Mouse (Mus musculus) embryonic stem cell, embryonic (primary cell): ENCODE results near the gene Ap3b1.

Experiments
- CTCF ChIA-PET, 4 experiments: fragments of 300-600 bp in 2 of 4; fragments of 350-600 bp in 2 of 4; sonication (Branson Sonifier 250); formaldehyde crosslinking; loops; one replicate each; lab custom pipeline; 2022; ENCODE audit warnings: inconsistent platforms in 2 of 4; lab: Charles Lee
- POLR2A ChIA-PET, 4 experiments: fragments of 300-600 bp in 2 of 4; fragments of 350-600 bp in 2 of 4; sonication (Branson Sonifier 250); formaldehyde crosslinking; loops; one replicate each; lab custom pipeline; 2022; ENCODE audit warnings: antibody characterized with exemption in 4 of 4, inconsistent platforms in 1 of 4; lab: Charles Lee

Ap3b1 gene

GRCm38 (mm10) chr13:94575607-94576398, 217.0 kb downstream of the Ap3b1 start:
- CTCF ChIA-PET = no interaction called here

GRCm38 (mm10) chr13:94576399-94577176, 217.8 kb downstream of the Ap3b1 start:
- POLR2A ChIA-PET = interaction anchor here in 2 of 4 experiments (0.7 to 1.0 kb wide), 2 partner anchors 15 to 402 kb away, joined by 3 read pairs; no protein-coding TSS in a partner anchor
- CTCF ChIA-PET = interaction anchor here in 2 of 4 experiments (0.6 to 1.2 kb wide), 3 partner anchors 16 to 367 kb away, joined by 4 to 7 read pairs (median 4); no protein-coding TSS in a partner anchor

More at GRCm38 (mm10) chr13:94575607-94576398, 217.0 kb downstream of the Ap3b1 start:
- POLR2A ChIA-PET = interaction anchor here in 2 of 4 experiments (1.0 to 1.4 kb wide), 2 partner anchors 11 to 72 kb away, joined by 4 to 5 read pairs; no protein-coding TSS in a partner anchor

- CTCF ChIA-PET = interaction anchor here in 1 of 4 experiments (1.2 kb wide), 1 partner anchor 17 kb away, joined by 4 read pairs; no protein-coding TSS in a partner anchor
- POLR2A ChIA-PET = interaction anchor here in 2 of 4 experiments (0.7 to 1.0 kb wide), 2 partner anchors 16 to 384 kb away, joined by 3 read pairs; no protein-coding TSS in a partner anchor
Observed at GRCm38 (mm10) chr13:94577177-94577540, 218.4 kb downstream of the Ap3b1 start.

- ChIA-PET CTCF (no interaction called here), POLR2A (interaction anchor here in 1 of 4 experiments (1.0 to 2.0 kb wide), 2 partner anchors 12 to 13 kb away, joined by 3 to 7 read pairs; no protein-coding TSS in a partner anchor)
Observed at GRCm38 (mm10) chr13:94595289-94595688, 236.5 kb downstream of the Ap3b1 start.

GRCm38 (mm10) chr13:94595701-94596361, 237.1 kb downstream of the Ap3b1 start:
- ChIA-PET POLR2A (interaction anchor here in 2 of 4 experiments (1.0 to 2.0 kb wide), 4 partner anchors 12 to 21 kb away, joined by 3 to 7 read pairs (median 4); no protein-coding TSS in a partner anchor), CTCF (no interaction called here)

- ChIA-PET POLR2A (interaction anchor here in 2 of 4 experiments (1.0 to 2.0 kb wide), 4 partner anchors 12 to 20 kb away, joined by 3 to 7 read pairs (median 4); no protein-coding TSS in a partner anchor), CTCF (no interaction called here)
Observed at GRCm38 (mm10) chr13:94596386-94597033, 237.8 kb downstream of the Ap3b1 start.

- ChIA-PET CTCF (no interaction called here), POLR2A (no interaction called here)
Observed at GRCm38 (mm10) chr13:94599718-94600117, 241.0 kb downstream of the Ap3b1 start.

GRCm38 (mm10) chr13:94607035-94607860, 248.5 kb downstream of the Ap3b1 start:
- ChIA-PET POLR2A (interaction anchor here in 2 of 4 experiments (0.8 to 1.8 kb wide), 2 partner anchors 9 to 11 kb away, joined by 3 to 5 read pairs; no protein-coding TSS in a partner anchor), CTCF (interaction anchor here in 1 of 4 experiments (1.0 kb wide), 1 partner anchor 10 kb away, joined by 3 read pairs; no protein-coding TSS in a partner anchor)

GRCm38 (mm10) chr13:94607861-94608223, 249.1 kb downstream of the Ap3b1 start:
- POLR2A ChIA-PET = interaction anchor here in 3 of 4 experiments (0.7 to 1.8 kb wide), 7 partner anchors 8 to 249 kb away, joined by 3 to 6 read pairs (median 3); no protein-coding TSS in a partner anchor
- CTCF ChIA-PET = interaction anchor here in 2 of 4 experiments (0.5 to 1.0 kb wide), 2 partner anchors 9 to 265 kb away, joined by 3 to 6 read pairs; no protein-coding TSS in a partner anchor

- ChIA-PET POLR2A (interaction anchor here in 3 of 4 experiments (0.6 to 1.8 kb wide), 10 partner anchors 8 to 249 kb away, joined by 3 to 6 read pairs (median 3); no protein-coding TSS in a partner anchor), CTCF (interaction anchor here in 2 of 4 experiments (0.5 to 1.0 kb wide), 5 partner anchors 9 to 607 kb away, joined by 3 to 6 read pairs (median 3); no protein-coding TSS in a partner anchor)
Observed at GRCm38 (mm10) chr13:94608420-94608831, 249.7 kb downstream of the Ap3b1 start.

- CTCF ChIA-PET = interaction anchor here in 2 of 4 experiments (0.7 to 0.8 kb wide), 4 partner anchors 49 to 607 kb away, joined by 3 to 5 read pairs (median 4); no protein-coding TSS in a partner anchor
Observed at GRCm38 (mm10) chr13:94608947-94609346, 250.2 kb downstream of the Ap3b1 start.

More at GRCm38 (mm10) chr13:94608947-94609346, 250.2 kb downstream of the Ap3b1 start:
- POLR2A ChIA-PET = interaction anchor here in 2 of 4 experiments (0.6 to 1.8 kb wide), 7 partner anchors 8 to 248 kb away, joined by 3 to 6 read pairs (median 3); no protein-coding TSS in a partner anchor
